Mouse (Mus musculus) kidney, adult 2 months (tissue): Measurements from ENCODE around the gene Dffb. TPM values are rescaled to one million over a fixed set of nuclear protein-coding genes. Genes with fewer than 3 reads are reported as not detected.

Experiments
- DNase-seq: peaks from one replicate; pipeline ENCODE4 v3.0.0; 2021
- H3K27ac ChIP-seq: fragments of 200-500 bp; 2 replicates; pipeline ENCODE4 v1.5.1; 2012; ENCODE audit warnings: low read depth, low read length, control low read depth, inconsistent platforms; ENCODE audit not compliant: insufficient read depth
- H3K27me3 ChIP-seq: fragments of 200-500 bp; replicated peaks from 2 replicates; pipeline ENCODE4 v1.6.1; 2012; ENCODE audit warnings: mild to moderate bottlenecking, moderate library complexity, low read length, inconsistent platforms; ENCODE audit not compliant: control insufficient read depth, insufficient read depth
- H3K36me3 ChIP-seq: fragments of 200-500 bp; 2 replicates; pipeline ENCODE4 v1.6.1; 2012; ENCODE audit warnings: mild to moderate bottlenecking, moderate library complexity, low read length, inconsistent platforms; ENCODE audit not compliant: control insufficient read depth, insufficient read depth
- H3K4me1 ChIP-seq: fragments of 200-500 bp; 2 replicates; pipeline ENCODE4 v1.6.1; 2011; ENCODE audit warnings: low read length; ENCODE audit not compliant: control insufficient read depth, insufficient read depth
- H3K4me3 ChIP-seq: fragments of 200-500 bp; 2 replicates; pipeline ENCODE4 v1.5.1; 2011; ENCODE audit warnings: mild to moderate bottlenecking, low read depth, low read length, control low read depth; ENCODE audit not compliant: insufficient read depth
- CTCF ChIP-seq: fragments of 200-500 bp; conservative IDR thresholded peaks from 2 replicates; pipeline ENCODE4 v1.5.1; 2011; ENCODE audit warnings: low read depth, mild to moderate bottlenecking, control low read depth, low read length, moderate library complexity, mixed read lengths; ENCODE audit not compliant: insufficient read depth, insufficient read length
- POLR2A ChIP-seq: fragments of 200-500 bp; IDR thresholded peaks from one replicate; pipeline ENCODE4 v1.6.1; 2011; ENCODE audit warnings: low read depth, low read length, control low read depth
- WGBS: fragments of 180-500 bp; shearing (Covaris S2); methylation state at CpG from one replicate; pipeline ENCODE4 v1.1.7; 2018; 5-methylcytosine and 5-hydroxymethylcytosine counted together
- polyA plus RNA-seq: library from polyadenylated mRNA; depleted of rRNA; stranded (reverse); fragments of >200 nt; gene quantifications from 2 replicates; pipeline ENCODE4 v1.2.3, GENCODE M21; 2012; rRNA removed

The Dffb gene
- 5.0 and 10.1 TPM in 2 replicates for polyA plus RNA-seq

DNA sequence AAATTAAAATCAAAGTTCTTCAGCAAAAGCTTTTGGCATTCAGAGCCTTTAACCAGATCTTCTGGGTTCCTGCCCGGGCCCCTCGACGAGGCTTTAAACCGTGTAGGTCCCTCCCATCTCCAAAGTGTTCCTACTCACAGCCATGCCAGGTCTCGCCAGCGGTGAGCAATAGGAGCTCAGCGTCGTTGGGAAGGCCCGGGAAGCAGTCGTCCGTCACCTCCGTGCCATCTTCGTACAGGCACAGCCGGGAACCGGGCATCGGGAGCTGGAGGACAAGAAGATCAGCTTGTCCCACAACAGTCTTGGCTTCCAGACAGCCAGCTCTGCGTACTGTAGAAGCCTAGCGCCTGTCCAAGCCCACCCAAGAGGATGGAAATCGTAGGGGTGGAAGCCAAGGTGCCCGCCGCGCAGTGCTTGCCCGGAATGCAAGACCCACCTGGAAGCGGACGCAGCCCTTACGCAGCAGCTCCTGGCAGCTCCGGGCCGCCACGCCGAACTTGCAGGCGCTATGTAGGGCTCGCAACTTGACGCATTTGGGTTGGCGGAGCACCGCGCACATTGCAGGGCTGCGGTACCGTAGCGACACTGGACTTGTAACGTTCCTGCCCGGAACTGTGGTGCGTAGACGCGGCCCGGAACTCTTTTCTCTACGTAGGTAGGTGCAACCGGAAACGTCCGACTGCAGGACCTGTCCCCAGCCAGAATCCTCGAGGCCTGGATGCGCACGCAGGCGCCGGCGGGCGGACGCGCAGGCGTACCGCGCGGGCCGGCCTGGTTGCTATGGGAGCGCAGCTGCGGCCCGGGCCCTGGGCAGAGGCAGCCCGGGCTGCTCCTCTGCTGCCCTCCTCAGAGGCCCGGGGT lies at the start of gene Dffb, which contains the start of gene Cep104:
Gene Dffb, minus strand, starts transcription at position 696 of the 861 bp plus-strand sequence.
Gene Cep104, plus strand, starts transcription at position 764 of the 861 bp plus-strand sequence.
- no peaks in the 10 kb centered on the region for H3K4me1 ChIP-seq
- under 1% methylated on average over 68 of the region's 68 CpGs for WGBS
- peak within 1 kb of the TSS; percentile 71 for H3K4me3 ChIP-seq
- TF ChIP-seq POLR2A (peak; percentile 38), CTCF (no peak)
- peak; percentile 97 for DNase-seq
- H3K27ac ChIP-seq: peak within 1 kb of the TSS; percentile 45
- no peaks in the 10 kb centered on the region for H3K36me3 ChIP-seq
- H3K27me3 ChIP-seq: no peaks in the 10 kb centered on the region

DNA sequence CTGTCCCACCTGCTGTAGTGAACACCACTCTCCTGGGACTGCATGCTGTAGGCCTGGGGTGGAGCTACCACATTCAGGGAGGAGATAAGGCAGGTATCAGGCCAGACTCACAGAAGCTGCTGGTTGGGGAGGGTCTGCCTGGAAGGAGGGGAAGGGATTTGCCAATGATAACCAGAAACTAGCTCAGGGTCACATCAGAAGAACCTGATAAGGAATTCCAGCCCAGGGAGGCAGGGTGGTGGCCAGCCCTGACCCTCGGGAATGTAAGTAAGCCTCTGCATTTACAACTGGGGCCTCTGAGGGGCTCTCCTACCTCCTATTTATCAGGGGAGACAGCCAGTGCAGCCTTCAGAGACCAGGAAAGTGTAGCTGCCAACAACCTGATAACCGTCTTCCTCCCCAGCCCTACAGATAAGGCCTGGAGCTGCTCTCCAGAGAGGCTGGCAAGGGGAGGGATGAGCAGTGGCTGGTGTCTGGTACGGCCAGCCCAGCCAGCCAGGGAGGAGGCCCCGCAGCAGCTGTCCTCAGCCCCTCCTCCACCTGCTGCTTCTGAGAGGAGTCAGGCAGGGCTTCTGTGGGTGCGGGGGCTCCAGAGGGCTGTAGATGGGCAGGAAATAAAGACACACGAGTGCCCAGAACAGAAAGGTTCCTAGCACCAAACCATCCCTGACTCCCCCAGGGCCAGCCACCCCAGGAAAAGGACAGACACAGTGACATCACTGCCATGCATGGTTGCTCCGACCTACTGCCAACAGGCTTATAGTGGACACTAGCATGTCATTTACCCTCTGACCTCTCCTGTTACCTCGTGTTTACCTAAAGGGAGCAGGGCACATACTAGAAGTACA lies 49.1 kb upstream of the Dffb start:
- DNase-seq: peak; percentile 66
- H3K36me3 ChIP-seq: no peaks in the 10 kb centered on the region; the same call in 1 of the 2 replicates
- TF ChIP-seq POLR2A: no peak
- TF ChIP-seq CTCF: no peak
- peak overlapping the region; percentile 65 for H3K4me3 ChIP-seq
- H3K27me3 ChIP-seq: no peaks in the 10 kb centered on the region
- peak overlapping the region; percentile 78 for H3K27ac ChIP-seq
- 24% methylated on average over 8 of the region's 8 CpGs for WGBS
- H3K4me1 ChIP-seq: peaks cover 24% of the 10 kb centered on the region

DNA sequence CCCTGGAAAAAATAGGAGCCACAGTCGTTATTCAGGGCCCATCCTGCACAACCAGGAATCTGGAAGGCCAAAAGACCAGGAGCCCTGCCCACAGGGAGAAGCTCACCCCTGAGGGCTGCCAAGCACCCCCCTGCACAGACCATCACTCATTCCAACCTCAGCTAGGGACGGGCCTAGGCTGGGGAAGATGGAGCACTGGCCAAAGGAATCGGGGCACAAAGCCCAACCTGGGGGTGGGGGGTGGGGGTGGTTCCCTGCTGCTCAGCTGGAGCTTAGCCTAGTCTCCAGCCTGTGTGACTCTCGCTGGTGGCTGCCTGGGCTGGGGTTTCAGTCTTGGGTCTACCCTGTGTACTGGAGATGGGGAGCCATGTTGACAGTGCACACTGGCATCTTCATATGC lies 47.9 kb upstream of the Dffb start:
- 15% methylated on average over 4 of the region's 4 CpGs for WGBS
- TF ChIP-seq CTCF (no peak), POLR2A (no peak)
- H3K27ac ChIP-seq: peak overlapping the region; percentile 78
- H3K36me3 ChIP-seq: no peaks in the 10 kb centered on the region; the same call in 1 of the 2 replicates
- no peak overlapping the region for H3K4me3 ChIP-seq
- H3K4me1 ChIP-seq: peaks cover 24% of the 10 kb centered on the region
- no peak for DNase-seq
- no peaks in the 10 kb centered on the region for H3K27me3 ChIP-seq

DNA sequence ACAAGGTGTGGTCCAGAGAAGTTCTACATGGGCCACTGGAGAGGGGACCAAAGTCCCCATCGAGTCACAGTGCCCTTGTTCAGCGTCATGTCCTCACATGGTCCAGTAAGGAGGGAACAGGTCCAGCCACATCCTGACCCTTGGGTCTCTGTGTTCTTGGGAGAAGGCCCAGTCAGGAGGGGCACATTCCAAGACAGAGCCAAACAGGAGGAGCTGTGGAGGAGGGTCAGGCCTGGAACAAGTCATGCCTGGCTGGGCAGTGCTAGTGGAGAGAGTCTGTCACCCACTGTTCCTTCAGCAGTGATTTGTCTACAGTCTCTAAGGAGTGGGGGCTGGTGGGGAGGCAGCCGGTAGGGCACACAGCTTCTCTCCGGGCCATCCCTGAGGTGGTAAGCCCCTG lies 47.5 kb upstream of the Dffb start:
- H3K27me3 ChIP-seq: no peaks in the 10 kb centered on the region
- peaks cover 24% of the 10 kb centered on the region for H3K4me1 ChIP-seq
- no peak overlapping the region for H3K4me3 ChIP-seq
- DNase-seq: peak; percentile 96
- H3K36me3 ChIP-seq: no peaks in the 10 kb centered on the region; the same call in 1 of the 2 replicates
- TF ChIP-seq POLR2A (no peak), CTCF (no peak)
- WGBS: 28% methylated on average over 4 of the region's 4 CpGs
- peak overlapping the region; percentile 53 for H3K27ac ChIP-seq

DNA sequence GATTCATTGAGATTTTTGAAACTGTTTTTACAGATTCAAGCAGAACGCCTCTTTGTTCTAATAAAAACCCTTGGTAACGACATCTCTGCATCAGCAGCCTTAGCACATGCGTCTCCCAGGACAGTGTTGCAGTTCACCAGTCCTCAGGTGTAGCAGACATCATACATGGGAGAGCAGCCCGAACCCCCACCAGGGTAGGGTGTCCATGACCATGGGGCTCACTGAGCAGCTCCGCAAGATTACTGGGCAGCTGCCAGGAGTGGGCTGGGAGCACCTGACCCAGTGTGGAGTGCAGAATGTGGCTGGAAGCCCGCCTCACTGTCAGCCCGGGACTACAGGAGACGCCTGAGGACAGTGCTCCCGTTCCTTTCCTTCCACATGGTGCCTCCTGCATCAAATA lies 46.5 kb upstream of the Dffb start:
- Histone ChIP-seq H3K4me3 (no peak overlapping the region), H3K27ac (peak overlapping the region; percentile 53), H3K36me3 (no peaks in the 10 kb centered on the region; the same call in 1 of the 2 replicates), H3K4me1 (peaks cover 22% of the 10 kb centered on the region), H3K27me3 (no peaks in the 10 kb centered on the region)
- TF ChIP-seq CTCF (no peak), POLR2A (peak; percentile 17)
- WGBS: 52% methylated on average over 9 of the region's 9 CpGs
- DNase-seq: peak; percentile 69

DNA sequence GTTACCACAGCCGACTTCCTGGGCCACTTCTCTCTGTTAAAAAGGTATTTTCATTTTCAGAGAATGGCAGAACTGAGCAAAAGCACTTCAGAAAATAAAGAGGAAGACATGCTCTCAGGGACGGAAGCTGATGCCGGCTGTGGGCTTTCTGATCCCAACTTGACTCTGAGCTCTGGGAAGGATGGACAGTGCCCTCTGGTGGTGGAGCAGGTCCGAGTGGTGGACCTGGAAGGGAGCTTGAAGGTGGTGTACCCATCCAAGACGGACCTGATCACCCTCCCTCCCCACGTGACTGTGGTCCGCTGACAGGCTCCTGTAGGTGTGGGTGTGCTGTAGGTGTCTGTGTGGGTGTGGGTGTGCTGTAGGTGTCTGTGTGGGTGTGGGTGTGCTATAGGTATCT lies 44.6 kb upstream of the Dffb start:
- WGBS: 42% methylated on average over 7 of the region's 7 CpGs
- H3K27me3 ChIP-seq: no peaks in the 10 kb centered on the region
- peak; percentile 81 for DNase-seq
- no peak overlapping the region for H3K4me3 ChIP-seq
- TF ChIP-seq CTCF: peak; percentile 77
- TF ChIP-seq POLR2A: no peak
- H3K36me3 ChIP-seq: no peaks in the 10 kb centered on the region; the same call in 1 of the 2 replicates
- no peak overlapping the region for H3K27ac ChIP-seq
- peaks cover 22% of the 10 kb centered on the region for H3K4me1 ChIP-seq
